Mouse (Mus musculus) liver, adult 2 months (tissue): Measurements from ENCODE around the gene Srl.

Source experiments
- CTCF ChIP-seq: fragments of 200-500 bp; IDR thresholded peaks from 2 replicates; pipeline ENCODE4 v1.5.1; 2011; ENCODE audit warnings: low read depth, low read length, control low read depth
- POLR2A ChIP-seq: fragments of 200-500 bp; IDR thresholded peaks from 2 replicates; pipeline ENCODE4 v1.6.1; 2011; ENCODE audit warnings: low read length, control low read depth; ENCODE audit not compliant: insufficient read depth; ENCODE audit errors: extremely low read depth

DNA sequence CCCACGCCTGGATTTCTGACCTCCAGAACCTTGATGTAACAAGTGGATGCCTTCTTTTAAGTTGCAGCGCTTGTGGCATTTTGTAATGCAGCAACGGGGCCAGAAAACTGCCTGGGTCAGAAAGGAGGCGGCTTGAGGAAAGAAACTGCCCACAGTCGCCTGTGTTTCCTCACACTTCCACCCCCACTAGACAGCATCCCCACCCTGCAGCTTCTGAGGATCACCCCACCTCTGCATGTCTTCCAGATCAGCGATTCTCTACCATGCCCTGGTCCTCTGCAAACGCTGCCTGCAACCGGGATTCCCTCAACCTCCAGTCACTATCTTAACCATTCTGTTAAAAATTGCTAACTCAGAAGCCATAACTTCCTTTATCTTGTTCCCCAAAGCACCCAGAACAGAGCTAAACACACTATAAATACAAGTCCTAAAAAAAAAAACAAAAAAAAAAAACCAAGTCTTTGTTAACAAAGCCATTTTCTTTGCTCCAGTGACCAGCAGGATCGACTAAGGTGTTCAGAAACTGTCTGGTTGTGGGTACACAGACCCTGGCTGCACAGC, 77.0 kb downstream of the Srl start:
- no peak for TF ChIP-seq CTCF
- TF ChIP-seq POLR2A, result no peak
